Mouse (Mus musculus): ENCODE data around the gene Olfr701. TPM values are rescaled to one million over a fixed set of nuclear protein-coding genes. Genes with fewer than 3 reads are reported as not detected.

Gene Olfr701
- total RNA-seq (2021): not detected

- DNase-seq: no peak
- intact Hi-C loops (cut with DNase I): no loop called here
Measured at GRCm38 (mm10) chr7:106813829-106814228, at the start of gene Olfr701. Gene Olfr701, plus strand, starts transcription at chr7:106814129.

GRCm38 (mm10) chr7:106788330-106788729 is 25.6 kb upstream of the Olfr701 start:
- intact Hi-C loops (cut with DNase I): no loop called here
- no peak for DNase-seq

DNA sequence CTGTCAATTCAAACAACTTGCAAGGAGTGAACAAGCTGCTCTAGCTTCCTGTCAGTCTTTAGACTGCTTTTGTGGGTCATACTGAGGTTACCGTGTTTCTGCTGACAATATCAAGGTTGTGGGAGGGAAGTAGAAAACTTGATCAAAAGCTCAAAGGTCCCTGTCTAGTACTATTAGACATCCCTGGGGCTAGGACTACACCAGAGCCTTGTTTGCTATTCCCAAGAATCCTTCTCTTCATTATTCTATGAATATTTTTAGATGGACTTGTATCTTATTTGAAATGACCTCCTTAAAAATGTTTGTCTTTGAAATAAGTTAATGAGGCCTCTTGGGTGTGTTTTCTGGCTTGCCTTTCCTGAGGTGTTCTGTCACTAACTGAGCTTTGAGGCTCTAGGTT is 20.8 kb upstream of the Olfr701 start, which contains the start of gene Olfr699:
Gene Olfr699, minus strand, starts transcription at position 101 of the 400 bp plus-strand sequence.
- DNase-seq: no peak
- intact Hi-C loops (cut with DNase I): no loop called here

DNA sequence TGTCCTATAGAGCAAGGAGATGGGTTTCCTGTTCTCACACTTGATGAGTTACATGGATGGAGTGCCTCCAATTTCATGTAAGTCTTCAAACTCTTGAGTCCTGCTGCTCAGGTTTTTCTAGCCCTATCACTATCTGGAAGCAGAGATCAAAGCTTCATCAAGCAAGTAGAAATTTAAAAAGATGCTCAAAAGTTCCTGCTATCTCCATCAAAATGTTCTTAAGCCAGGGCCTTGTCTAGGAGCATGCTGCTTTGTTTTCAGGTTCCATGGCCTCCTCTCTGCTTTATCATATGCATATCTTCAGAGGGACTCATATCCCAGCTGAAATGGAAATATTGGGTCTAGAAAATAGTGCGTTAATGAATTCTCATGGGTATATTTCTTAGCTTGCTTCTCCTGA is 5.2 kb upstream of the Olfr701 start, which contains the start of gene Olfr700:
Gene Olfr700, minus strand, starts transcription at position 101 of the 400 bp plus-strand sequence.
- intact Hi-C loops (cut with DNase I): no loop called here
- DNase-seq: no peak

DNA sequence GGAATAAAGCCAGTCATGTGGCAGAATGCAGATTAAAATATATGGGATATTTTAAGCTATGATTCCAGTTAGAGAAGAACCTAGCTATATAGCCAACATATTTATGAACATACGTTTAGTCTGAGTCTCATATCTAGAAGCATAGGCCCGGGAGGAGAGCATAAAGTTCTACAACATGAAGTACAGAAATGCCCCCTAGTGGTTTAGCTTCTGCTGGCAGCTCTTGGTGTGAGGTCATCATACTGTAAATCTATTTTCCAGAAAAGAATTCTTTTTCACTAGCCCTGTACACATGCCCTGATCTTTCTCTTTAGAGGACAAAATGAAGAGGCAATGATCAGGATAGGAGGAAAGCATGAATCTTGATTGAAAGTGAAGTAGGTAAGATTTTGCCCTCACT is 1.8 kb downstream of the Olfr701 start:
- intact Hi-C loops (cut with DNase I): no loop called here
- no peak for DNase-seq

DNA sequence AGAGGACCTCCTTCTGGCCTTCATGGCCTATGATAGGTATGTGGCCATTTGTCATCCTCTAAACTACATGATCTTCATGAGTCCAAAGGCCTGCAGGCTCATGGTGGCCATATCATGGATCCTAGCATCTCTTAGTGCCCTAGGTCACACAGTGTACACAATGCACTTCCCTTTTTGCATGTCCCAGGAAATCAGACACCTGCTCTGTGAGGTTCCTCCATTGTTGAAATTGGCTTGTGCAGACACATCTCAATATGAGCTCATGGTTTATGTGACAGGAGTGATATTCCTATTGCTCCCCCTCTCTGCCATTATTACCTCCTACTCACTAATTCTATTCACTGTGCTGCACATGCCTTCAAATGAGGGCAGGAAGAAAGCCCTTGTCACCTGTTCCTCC is 4.5 kb downstream of the Olfr701 start:
- intact Hi-C loops (cut with DNase I): no loop called here
- DNase-seq: no peak

- intact Hi-C loops (cut with DNase I): no loop called here
- DNase-seq: no peak
Measured at GRCm38 (mm10) chr7:106833793-106834192, 19.9 kb downstream of the Olfr701 start, which contains the start of gene Olfr702. Gene Olfr702, minus strand, starts transcription at chr7:106833893.

GRCm38 (mm10) chr7:106843060-106843459 is 29.1 kb downstream of the Olfr701 start, which contains the start of gene Olfr703:
Gene Olfr703, plus strand, starts transcription at chr7:106843360.
- intact Hi-C loops (cut with DNase I): no loop called here
- DNase-seq: no peak

DNA sequence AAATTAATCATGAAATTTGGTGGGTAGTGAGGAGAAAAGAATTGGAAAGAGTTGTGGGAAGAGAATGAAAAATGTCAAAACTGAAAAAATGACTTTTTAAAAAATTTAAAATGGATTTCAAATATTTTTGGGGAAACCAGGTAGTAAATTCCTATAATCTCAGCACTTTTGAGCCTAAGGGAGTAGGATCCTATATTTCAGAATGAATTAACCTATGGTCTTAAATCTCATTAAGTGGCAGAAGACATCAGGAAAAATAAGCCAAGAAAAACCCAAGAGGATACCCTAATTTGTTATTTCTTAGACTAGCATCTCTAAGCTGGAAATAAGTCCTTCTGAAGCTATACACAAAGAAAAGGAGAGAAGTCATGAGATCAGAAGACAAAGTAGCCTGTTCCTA is 49.0 kb downstream of the Olfr701 start, which contains the start of gene Olfr704:
Gene Olfr704, plus strand, starts transcription at position 301 of the 400 bp plus-strand sequence.
- DNase-seq: no peak

More for the DNA sequence above, 49.0 kb downstream of the Olfr701 start, which contains the start of gene Olfr704:
- intact Hi-C loops (cut with DNase I): no loop called here

Other genes starting within 250 kb of the Olfr701 start
- gene Olfr693, start 133.5 kb upstream of the Olfr701 start, total RNA-seq (2021): not detected
- gene Olfr694, start 122.3 kb upstream of the Olfr701 start, total RNA-seq (2021): not detected
- not detected for gene Olfr695, start 97.7 kb upstream of the Olfr701 start, total RNA-seq (2021)
- not detected for gene Olfr697, start 71.7 kb upstream of the Olfr701 start, total RNA-seq (2021)
- not detected for gene Olfr698, start 58.7 kb upstream of the Olfr701 start, total RNA-seq (2021)
- gene Olfr699, start 20.9 kb upstream of the Olfr701 start, total RNA-seq (2021): not detected
- not detected for gene Olfr700, start 5.3 kb upstream of the Olfr701 start, total RNA-seq (2021)
- not detected for gene Olfr702, start 19.8 kb downstream of the Olfr701 start, total RNA-seq (2021)
- not detected for gene Olfr703, start 29.2 kb downstream of the Olfr701 start, total RNA-seq (2021)
- gene Olfr704, start 49.1 kb downstream of the Olfr701 start, total RNA-seq (2021): not detected
- gene Olfr705, start 62.8 kb downstream of the Olfr701 start, total RNA-seq (2021): not detected
- not detected for gene Olfr706, start 74.0 kb downstream of the Olfr701 start, total RNA-seq (2021)
- not detected for gene Olfr707, start 87.1 kb downstream of the Olfr701 start, total RNA-seq (2021)
- not detected for gene Olfr1532-ps1, start 93.9 kb downstream of the Olfr701 start, total RNA-seq (2021)
- gene Olfr709-ps1, start 118.1 kb downstream of the Olfr701 start, total RNA-seq (2021): not detected
- not detected for gene Olfr710, start 134.2 kb downstream of the Olfr701 start, total RNA-seq (2021)
- not detected for gene Olfr6, start 149.8 kb downstream of the Olfr701 start, total RNA-seq (2021)
- not detected for gene Olfr711, start 161.3 kb downstream of the Olfr701 start, total RNA-seq (2021)
- not detected for gene Olfr2, start 191.9 kb downstream of the Olfr701 start, total RNA-seq (2021)
- not detected for gene Olfr713, start 217.0 kb downstream of the Olfr701 start, total RNA-seq (2021)